Mouse (Mus musculus) forebrain, embryonic 14.5 days (tissue): ENCODE results near the gene Hk1. TPM values are rescaled to one million over a fixed set of nuclear protein-coding genes. Genes with fewer than 3 reads are reported as not detected.
A peak's percentile ranks its signal among the peaks of the same experiment; 100 is the strongest.
"Not testable (repeated sequence)": the region's sequence is repeated elsewhere in the genome, so short reads cannot be mapped to it uniquely, and the experiment has no call there.

Experiments
- ATAC-seq: fragments of 200-750 bp; cut with Nextera tagmentation; 2 replicates; pipeline ENCODE4 v1.8.0; 2017; ENCODE audit warnings: mild to moderate bottlenecking, moderate library complexity
- DNase-seq: peaks from one replicate; pipeline ENCODE4 v3.0.0-alpha.2; 2015; ENCODE audit warnings: low spot score
- H3K27ac ChIP-seq: fragments of 300-500 bp; sonication (generic); 2 replicates; pipeline ENCODE4 v1.5.1; 2014; ENCODE audit warnings: low read depth, mild to moderate bottlenecking, control low read depth, low read length, moderate library complexity
- H3K27me3 ChIP-seq: fragments of 300-500 bp; sonication (generic); replicated peaks from 2 replicates; pipeline ENCODE4 v1.6.1; 2014; ENCODE audit warnings: low read length, control low read depth, mixed read lengths; ENCODE audit not compliant: control insufficient read depth, insufficient read depth
- H3K36me3 ChIP-seq: fragments of 300-500 bp; sonication (generic); 2 replicates; pipeline ENCODE4 v1.6.1; 2014; ENCODE audit warnings: low read length, control low read depth; ENCODE audit not compliant: control insufficient read depth, insufficient read depth
- H3K4me1 ChIP-seq: fragments of 300-500 bp; sonication (generic); 2 replicates; pipeline ENCODE4 v1.6.1; 2014; ENCODE audit warnings: antibody characterized with exemption, low read length, control low read depth; ENCODE audit not compliant: control insufficient read depth, insufficient read depth
- H3K4me2 ChIP-seq: fragments of 300-500 bp; sonication (generic); 2 replicates; pipeline ENCODE4 v1.6.1; 2014; ENCODE audit warnings: mild to moderate bottlenecking, control low read depth, low read length
- H3K4me3 ChIP-seq: fragments of 300-500 bp; sonication (generic); 2 replicates; pipeline ENCODE4 v1.5.1; 2014; ENCODE audit warnings: low read depth, low read length, control low read depth
- H3K9ac ChIP-seq: fragments of 300-500 bp; sonication (generic); 2 replicates; pipeline ENCODE4 v1.6.1; 2014; ENCODE audit warnings: mild to moderate bottlenecking, low read length, control low read depth, moderate library complexity
- H3K9me3 ChIP-seq: fragments of 300-500 bp; sonication (generic); replicated peaks from 2 replicates; pipeline ENCODE4 v1.6.1; 2016; ENCODE audit warnings: low read length, control low read depth, mixed read lengths; ENCODE audit not compliant: control insufficient read depth
- WGBS: fragments of 180-500 bp; shearing (Covaris S2); extraction: QIAGEN DNeasy Blood & Tissue Kit; methylation state at CpG from one replicate; pipeline ENCODE4 v1.1.7; 2014; 5-methylcytosine and 5-hydroxymethylcytosine counted together
- polyA plus RNA-seq: library from polyadenylated mRNA; unstranded; fragments of >200 nt; fragmentation: Nextera tagmentation; extraction: Ambion mirVana; gene quantifications from 2 replicates; pipeline ENCODE4 v1.2.1, GENCODE M21; 2014

Hk1 gene
- polyA plus RNA-seq, 1 experiment from 2014 or later = 31.0 TPM

GRCm38 (mm10) chr10:62328886-62329412 is 50.8 kb downstream of the Hk1 start:
- H3K36me3 ChIP-seq = no peaks in the 10 kb centered on the region
- H3K9ac ChIP-seq = no peak overlapping the region
- ATAC-seq = no peak
- no peaks in the 10 kb centered on the region for H3K27me3 ChIP-seq
- no peak overlapping the region for H3K4me3 ChIP-seq
- H3K9me3 ChIP-seq = no peaks in the 10 kb centered on the region
- no peaks in the 10 kb centered on the region for H3K4me1 ChIP-seq
- no peak for DNase-seq
- 85% methylated on average over 10 of the region's 10 CpGs for WGBS
- H3K4me2 ChIP-seq = no peak overlapping the region
- H3K27ac ChIP-seq = no peak overlapping the region

GRCm38 (mm10) chr10:62327572-62328317 is 52.0 kb downstream of the Hk1 start:
- no peaks in the 10 kb centered on the region for H3K9me3 ChIP-seq
- ATAC-seq = no peak
- 43% methylated on average over 23 of the region's 23 CpGs for WGBS
- no peaks in the 10 kb centered on the region for H3K36me3 ChIP-seq
- no peaks in the 10 kb centered on the region for H3K4me1 ChIP-seq
- H3K4me3 ChIP-seq = no peak overlapping the region
- DNase-seq = no peak
- H3K9ac ChIP-seq = no peak overlapping the region
- no peak overlapping the region for H3K27ac ChIP-seq
- no peak overlapping the region for H3K4me2 ChIP-seq
- H3K27me3 ChIP-seq = no peaks in the 10 kb centered on the region

GRCm38 (mm10) chr10:62326818-62327571 is 52.7 kb downstream of the Hk1 start:
- 72% methylated on average over 8 of the region's 8 CpGs for WGBS
- H3K4me1 ChIP-seq = no peaks in the 10 kb centered on the region
- H3K9ac ChIP-seq = no peak overlapping the region
- no peak for DNase-seq
- H3K9me3 ChIP-seq = no peaks in the 10 kb centered on the region
- no peak for ATAC-seq
- no peak overlapping the region for H3K4me2 ChIP-seq
- H3K27ac ChIP-seq = no peak overlapping the region
- no peaks in the 10 kb centered on the region for H3K36me3 ChIP-seq
- no peaks in the 10 kb centered on the region for H3K27me3 ChIP-seq
- H3K4me3 ChIP-seq = no peak overlapping the region

GRCm38 (mm10) chr10:62326002-62326401 is 53.7 kb downstream of the Hk1 start:
- Histone ChIP-seq H3K4me1 (no peaks in the 10 kb centered on the region), H3K27ac (no peak overlapping the region), H3K4me3 (no peak overlapping the region), H3K9me3 (no peaks in the 10 kb centered on the region), H3K36me3 (no peaks in the 10 kb centered on the region), H3K27me3 (no peaks in the 10 kb centered on the region), H3K9ac (no peak overlapping the region), H3K4me2 (no peak overlapping the region)
- DNase-seq = no peak
- 96% methylated on average over 8 of the region's 8 CpGs for WGBS
- ATAC-seq = no peak

- WGBS = 90% methylated on average over 8 of the region's 8 CpGs
- ATAC-seq, H3K9me3 ChIP-seq: not testable (repeated sequence)
These were observed 56.9 kb downstream of the Hk1 start for GRCm38 (mm10) chr10:62322821-62323220.

GRCm38 (mm10) chr10:62321457-62321856 is 58.3 kb downstream of the Hk1 start:
- no peak for DNase-seq
- no peaks in the 10 kb centered on the region for H3K27me3 ChIP-seq
- no peaks in the 10 kb centered on the region for H3K9me3 ChIP-seq
- no peak for ATAC-seq
- no peaks in the 10 kb centered on the region for H3K4me1 ChIP-seq
- no peak overlapping the region for H3K9ac ChIP-seq
- no peak overlapping the region for H3K4me3 ChIP-seq
- no peaks in the 10 kb centered on the region for H3K36me3 ChIP-seq
- H3K27ac ChIP-seq = no peak overlapping the region
- no peak overlapping the region for H3K4me2 ChIP-seq
- 76% methylated on average over 9 of the region's 9 CpGs for WGBS

More at GRCm38 (mm10) chr10:62322821-62323220, 56.9 kb downstream of the Hk1 start:
- H3K27me3 ChIP-seq, H3K4me1 ChIP-seq, H3K4me2 ChIP-seq, H3K36me3 ChIP-seq, H3K27ac ChIP-seq, DNase-seq, H3K4me3 ChIP-seq, H3K9ac ChIP-seq: not testable (repeated sequence)

GRCm38 (mm10) chr10:62320402-62320978 is 59.2 kb downstream of the Hk1 start:
- H3K4me3 ChIP-seq = no peak overlapping the region
- WGBS = 79% methylated on average over 9 of the region's 9 CpGs
- ATAC-seq = peak; percentile 32; the same call in 1 of the 2 replicates

GRCm38 (mm10) chr10:62319154-62319553 is 60.6 kb downstream of the Hk1 start:
- no peak for ATAC-seq
- Histone ChIP-seq H3K9me3 (no peaks in the 10 kb centered on the region), H3K9ac (no peak overlapping the region), H3K4me1 (no peaks in the 10 kb centered on the region), H3K4me3 (no peak overlapping the region), H3K36me3 (no peaks in the 10 kb centered on the region), H3K27ac (no peak overlapping the region), H3K27me3 (no peaks in the 10 kb centered on the region), H3K4me2 (no peak overlapping the region)
- DNase-seq = no peak
- 85% methylated on average over 7 of the region's 7 CpGs for WGBS

More at GRCm38 (mm10) chr10:62320402-62320978, 59.2 kb downstream of the Hk1 start:
- Histone ChIP-seq H3K4me2 (no peak overlapping the region), H3K36me3 (no peaks in the 10 kb centered on the region), H3K27me3 (no peaks in the 10 kb centered on the region), H3K27ac (no peak overlapping the region), H3K9ac (no peak overlapping the region), H3K9me3 (no peaks in the 10 kb centered on the region), H3K4me1 (no peaks in the 10 kb centered on the region)
- peak; percentile 30 for DNase-seq
